13 mouse cellular contexts compared by ENCODE assay signal in genomic region chr3:107062771-107063170, GRCm38 (mm10). TPM values are rescaled to one million over a fixed set of nuclear protein-coding genes. Genes with fewer than 3 reads are reported as not detected.
DNase-seq lines count a peak whose midpoint lies in the region; ATAC-seq and TF ChIP-seq lines count a peak whose summit lies in the region.
"Had no signal": no experiment of that assay in that cellular context is flagged by ENCODE, and none has a peak within 500 bp of the region (broad histone marks: within the 10 kb centered on the region; RNA-seq: fewer than 3 reads in every experiment).

No protein-coding gene starts in this region.

- DNase-seq in heart, adult 18-20 months, result peak; percentile 46 to 54
- no peak for DNase-seq in heart, embryonic 10.5 days (ENCODE audit: low spot score)
- DNase-seq in lung, postnatal 36 days, result peak; percentile 60
- no peak for DNase-seq in lung, postnatal 10 days
- peak; percentile 21 for DNase-seq in brain, embryonic 14.5 days (ENCODE audit: low read depth)
- peak; percentile 9 to 24 for DNase-seq in natural killer cell, adult 2 months (ENCODE audit: low spot score in 2 of 2)
- DNase-seq in left cerebral cortex, adult 18-20 months (ENCODE audit: low spot score in 2 of 2), result no peak
- no peak for DNase-seq in forebrain, postnatal 0 days
- DNase-seq: cerebellum, adult 11-12 months; right cerebral cortex, postnatal 4 days; thymus, postnatal 14 days had no signal

- TF ChIP-seq CTCF in brain, embryonic 14.5 days (IDR thresholded peaks at IDR 0.05; ENCODE audit: borderline replicate concordance, extremely low read depth, insufficient read depth, insufficient read length), result no peak
- TF ChIP-seq CTCF in forebrain, postnatal 0 days (IDR thresholded peaks at IDR 0.05; ENCODE audit: low read depth), result no peak

- WGBS in heart, embryonic 10.5 days, result 62% methylated on average over 1 of the region's 1 CpGs
- 65% methylated on average over 1 of the region's 1 CpGs for WGBS in forebrain, postnatal 0 days

- no peak overlapping the region for H3K27ac ChIP-seq in heart, embryonic 10.5 days
- no peak overlapping the region for H3K27ac ChIP-seq in forebrain, postnatal 0 days (ENCODE audit: low read depth, low read length)

- H3K27me3 ChIP-seq in heart, embryonic 10.5 days (ENCODE audit: insufficient read depth, poor library complexity, severe bottlenecking), result no peaks in the 10 kb centered on the region
- H3K27me3 ChIP-seq in forebrain, postnatal 0 days (ENCODE audit: insufficient read depth, low read length), result no peaks in the 10 kb centered on the region

- TF ChIP-seq POLR2A in brain, embryonic 14.5 days (IDR thresholded peaks at IDR 0.05; ENCODE audit: borderline replicate concordance, extremely low read depth, insufficient read depth, insufficient read length, poor library complexity, severe bottlenecking), result no peak

- no peaks in the 10 kb centered on the region for H3K9me3 ChIP-seq in heart, embryonic 10.5 days
- H3K9me3 ChIP-seq in forebrain, postnatal 0 days (ENCODE audit: low read length), result no peaks in the 10 kb centered on the region

- no peaks in the 10 kb centered on the region for H3K4me1 ChIP-seq in heart, embryonic 10.5 days
- H3K4me1 ChIP-seq in forebrain, postnatal 0 days (ENCODE audit: insufficient read depth), result peaks cover 18% of the 10 kb centered on the region

- H3K4me2 ChIP-seq in forebrain, postnatal 0 days (ENCODE audit: low read depth), result no peak overlapping the region

- no peak overlapping the region for H3K9ac ChIP-seq in forebrain, postnatal 0 days

- no peaks in the 10 kb centered on the region for H3K36me3 ChIP-seq in heart, embryonic 10.5 days
- no peaks in the 10 kb centered on the region for H3K36me3 ChIP-seq in forebrain, postnatal 0 days (ENCODE audit: insufficient read depth)

- no peak overlapping the region for H3K4me3 ChIP-seq in heart, embryonic 10.5 days
- no peak overlapping the region for H3K4me3 ChIP-seq in forebrain, postnatal 0 days (ENCODE audit: low read depth, low read length)
- H3K4me3 ChIP-seq: erythroblast, embryonic 14.5 days had no signal

- no peak for ATAC-seq in forebrain, postnatal 0 days

RNA-seq across cellular contexts. Expression of gene Kcna3, which starts 26.8 kb away (rescaled TPM):
- total RNA-seq in heart, adult 18-20 months (2021), result under 1 TPM; 0.22 to 0.64 TPM
- polyA plus RNA-seq in heart, embryonic 10.5 days (2016; fragmentation: Nextera tagmentation; extraction: Ambion mirVana), result 0.91 and 2.8 TPM in 2 replicates
- 9.9 and 10.0 TPM in 2 replicates for polyA plus RNA-seq in brain, embryonic 14.5 days (2012; rRNA removed)
- 10 to 100 TPM; 32.9 to 38.9 TPM for total RNA-seq in left cerebral cortex, adult 18-20 months (2021)
- total RNA-seq in forebrain, postnatal 0 days (2014; rRNA removed), result 30.4 and 34.7 TPM in 2 replicates
- 8.1 and 13.9 TPM in 2 replicates for polyA plus RNA-seq in forebrain, postnatal 0 days (2015; fragmentation: Nextera tagmentation; extraction: Ambion mirVana)
- total RNA-seq: gastrocnemius, adult 8-10 months had no signal
- polyA plus RNA-seq: erythroblast, embryonic 14.5 days had no signal

RNA-seq across cellular contexts. Expression of gene Kcna2, which starts 38.2 kb away (rescaled TPM):
- 1 to 10 TPM in 1 of 2 experiments, under 1 TPM in 1; 0.92 to 1.2 TPM for total RNA-seq in heart, adult 18-20 months (2021)
- not detected in 2 replicates for polyA plus RNA-seq in heart, embryonic 10.5 days (2016; fragmentation: Nextera tagmentation; extraction: Ambion mirVana)
- polyA plus RNA-seq in brain, embryonic 14.5 days (2012; rRNA removed), result 1.6 and 3.9 TPM in 2 replicates
- total RNA-seq in left cerebral cortex, adult 18-20 months (2021), result 100 to 1,000 TPM; 133 to 160 TPM
- total RNA-seq in forebrain, postnatal 0 days (2014; rRNA removed), result 9.6 and 11.3 TPM in 2 replicates
- polyA plus RNA-seq in forebrain, postnatal 0 days (2015; fragmentation: Nextera tagmentation; extraction: Ambion mirVana), result 0.42 and 1.0 TPM in 2 replicates

Comparison
In these comparisons a context has a peak if more than half of its experiments do, and no peak if none do; other contexts are left out.
1. DNase-seq: peak in heart, adult 18-20 months (2 of 2), lung, postnatal 36 days (single experiment), brain, embryonic 14.5 days (single experiment) and natural killer cell, adult 2 months (2 of 2); none in heart, embryonic 10.5 days (single experiment), lung, postnatal 10 days (single experiment), left cerebral cortex, adult 18-20 months (0 of 2) and forebrain, postnatal 0 days (single experiment).
2. RNA of gene Kcna3, which starts 26.8 kb away (total RNA-seq): 32.9 to 38.9 TPM in left cerebral cortex, adult 18-20 months and 30.4 to 34.7 TPM in forebrain, postnatal 0 days; 0.22 to 0.64 TPM in heart, adult 18-20 months; every median in the first group is over 10 times any median in the second.
3. RNA of gene Kcna2, which starts 38.2 kb away (total RNA-seq): 133 to 160 TPM in left cerebral cortex, adult 18-20 months; 9.6 to 11.3 TPM in forebrain, postnatal 0 days and 0.92 to 1.2 TPM in heart, adult 18-20 months; every median in the first group is over 10 times any median in the second.